7 mouse cellular contexts compared by ENCODE assay signal in the genomic region with DNA sequence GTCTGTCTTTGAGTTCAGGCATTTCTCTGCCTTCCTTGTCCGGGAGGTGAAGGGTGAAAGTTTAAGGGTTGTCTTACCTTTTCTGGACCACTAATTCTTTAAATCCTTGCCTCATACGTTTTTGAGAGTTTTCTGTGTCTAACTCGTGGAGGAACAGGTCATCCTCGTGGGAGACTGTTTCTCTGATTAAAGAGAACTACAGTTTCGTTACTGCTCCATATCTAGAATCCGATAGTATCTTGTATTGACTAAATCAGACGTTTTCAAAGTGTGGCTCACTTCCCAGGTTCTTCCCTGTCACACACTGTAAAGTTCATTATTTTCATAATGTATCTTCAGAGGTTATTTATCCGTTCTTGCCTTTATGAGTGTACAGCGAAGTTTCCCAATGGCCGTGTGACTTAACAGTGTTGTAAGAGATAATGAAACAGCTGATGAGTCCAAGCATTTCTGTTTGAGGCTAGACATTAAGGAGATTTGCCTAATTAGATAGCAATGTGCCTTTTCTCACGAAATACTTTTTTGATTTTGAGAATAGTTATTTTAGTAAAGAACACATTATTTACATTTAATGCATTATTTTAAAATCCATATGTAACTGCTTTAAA. TPM values are rescaled to one million over a fixed set of nuclear protein-coding genes. Genes with fewer than 3 reads are reported as not detected.
DNase-seq lines count a peak whose midpoint lies in the region; ATAC-seq and TF ChIP-seq lines count a peak whose summit lies in the region.

No protein-coding gene starts in this region.

- H3K9ac ChIP-seq in forebrain, embryonic 16.5 days (replicated peaks; ENCODE audit: low read depth, low read length): peak overlapping the region; percentile 88
- H3K9ac ChIP-seq in liver, embryonic 13.5 days: peak overlapping the region; percentile 78

- H3K4me2 ChIP-seq in forebrain, embryonic 16.5 days (ENCODE audit: low read length): peak overlapping the region; percentile 81
- H3K4me2 ChIP-seq in liver, embryonic 13.5 days: peak overlapping the region; percentile 94

- H3K27ac ChIP-seq in forebrain, embryonic 16.5 days (ENCODE audit: low read length): no peak overlapping the region
- no peak overlapping the region for H3K27ac ChIP-seq in liver, embryonic 13.5 days
- H3K27ac ChIP-seq in small intestine, adult 2 months (ENCODE audit: insufficient read depth, low read depth, low read length): no peak overlapping the region

- no peak for TF ChIP-seq CTCF in E14TG2a.4 (conservative IDR thresholded peaks at IDR 0.05; ENCODE audit: low read length)
- TF ChIP-seq CTCF in small intestine, adult 2 months (IDR thresholded peaks at IDR 0.05; ENCODE audit: extremely low read depth, insufficient read length, insufficient replicate concordance, low read depth, low read length): no peak

- H3K36me3 ChIP-seq in E14TG2a.4 (ENCODE audit: insufficient read depth, low read length): no peaks in the 10 kb centered on the region
- no peaks in the 10 kb centered on the region for H3K36me3 ChIP-seq in forebrain, embryonic 16.5 days (ENCODE audit: control insufficient read depth, insufficient read depth)
- no peaks in the 10 kb centered on the region for H3K36me3 ChIP-seq in liver, embryonic 13.5 days
- no peaks in the 10 kb centered on the region for H3K36me3 ChIP-seq in small intestine, adult 2 months (ENCODE audit: control insufficient read depth, insufficient read depth, low read length)

- no peaks in the 10 kb centered on the region for H3K9me3 ChIP-seq in E14TG2a.4 (ENCODE audit: low read length)
- H3K9me3 ChIP-seq in forebrain, embryonic 16.5 days (ENCODE audit: control insufficient read depth, low read length): no peaks in the 10 kb centered on the region
- H3K9me3 ChIP-seq in liver, embryonic 13.5 days (replicated peaks): no peaks in the 10 kb centered on the region

- no peaks in the 10 kb centered on the region for H3K27me3 ChIP-seq in E14TG2a.4 (ENCODE audit: insufficient read depth, low read length)
- no peaks in the 10 kb centered on the region for H3K27me3 ChIP-seq in forebrain, embryonic 16.5 days (replicated peaks; ENCODE audit: control insufficient read depth, insufficient read depth, low read length)
- no peaks in the 10 kb centered on the region for H3K27me3 ChIP-seq in liver, embryonic 13.5 days
- H3K27me3 ChIP-seq in small intestine, adult 2 months (ENCODE audit: control insufficient read depth, insufficient read depth, low read length): no peaks in the 10 kb centered on the region

- peak; percentile 17 for DNase-seq in CD4-positive helper T cell, adult 2 months (ENCODE audit: low read depth, low spot score)
- DNase-seq in liver, embryonic 13.5 days: no peak
- DNase-seq in cerebellum, adult 9-10 months: no peak
- DNase-seq in spleen, postnatal 10 days (ENCODE audit: low spot score in 2 of 2): no peak

- 8% methylated on average over 11 of the region's 11 CpGs for WGBS in forebrain, embryonic 16.5 days
- 2% methylated on average over 11 of the region's 11 CpGs for WGBS in liver, embryonic 13.5 days (ENCODE audit: insufficient replicate concordance)
- WGBS in small intestine, adult 2 months: 3% methylated on average over 11 of the region's 11 CpGs

- no peak for TF ChIP-seq POLR2A in small intestine, adult 2 months (IDR thresholded peaks at IDR 0.05; ENCODE audit: low read depth, low read length)

- no peak for ATAC-seq in forebrain, embryonic 16.5 days
- no peak for ATAC-seq in liver, embryonic 13.5 days (ENCODE audit: low read depth)

- H3K4me1 ChIP-seq in E14TG2a.4 (replicated peaks; ENCODE audit: low read depth, low read length): peaks cover 19% of the 10 kb centered on the region
- H3K4me1 ChIP-seq in forebrain, embryonic 16.5 days (replicated peaks; ENCODE audit: control insufficient read depth, insufficient read depth, low read length): peaks cover 5% of the 10 kb centered on the region; the same call in 1 of the 2 replicates
- H3K4me1 ChIP-seq in liver, embryonic 13.5 days (replicated peaks): peaks cover 16% of the 10 kb centered on the region
- no peaks in the 10 kb centered on the region for H3K4me1 ChIP-seq in small intestine, adult 2 months (ENCODE audit: control insufficient read depth, insufficient read depth, insufficient read length, low read length)

- H3K4me3 ChIP-seq in E14TG2a.4 (replicated peaks; ENCODE audit: low read length): peak overlapping the region; percentile 99
- peak overlapping the region; percentile 98 for H3K4me3 ChIP-seq in forebrain, embryonic 16.5 days (replicated peaks; ENCODE audit: low read length)
- peak overlapping the region; percentile 79 for H3K4me3 ChIP-seq in liver, embryonic 13.5 days (replicated peaks)
- peak overlapping the region; percentile 86; the same call in 1 of the 2 replicates for H3K4me3 ChIP-seq in small intestine, adult 2 months (ENCODE audit: low read depth, low read length)

RNA-seq across cellular contexts. Expression of a gene that starts 0.9 kb away (rescaled TPM):
- polyA plus RNA-seq in forebrain, embryonic 16.5 days (2015; fragmentation: Nextera tagmentation; extraction: Ambion mirVana): 6.8 and 8.0 TPM in 2 replicates
- polyA plus RNA-seq in liver, embryonic 13.5 days (2015; fragmentation: Nextera tagmentation; extraction: Ambion mirVana): 3.5 and 4.3 TPM in 2 replicates
- polyA plus RNA-seq in small intestine, adult 2 months (2012; rRNA removed): 0.71 and 0.72 TPM in 2 replicates

RNA-seq across cellular contexts. Expression of a gene that starts 47.2 kb away (rescaled TPM):
- 0.06 and 0.26 TPM in 2 replicates for polyA plus RNA-seq in forebrain, embryonic 16.5 days (2015; fragmentation: Nextera tagmentation; extraction: Ambion mirVana)
- polyA plus RNA-seq in liver, embryonic 13.5 days (2015; fragmentation: Nextera tagmentation; extraction: Ambion mirVana): not detected in 2 replicates
- polyA plus RNA-seq in small intestine, adult 2 months (2012; rRNA removed): not detected in 2 replicates
